Mouse (Mus musculus) liver, embryonic 13.5 days (tissue): Measurements from ENCODE around the gene Rhcg. TPM values are rescaled to one million over a fixed set of nuclear protein-coding genes. Genes with fewer than 3 reads are reported as not detected.

ENCODE experiments used
- ATAC-seq: fragments of 200-750 bp; cut with Nextera tagmentation; 2 replicates; pipeline ENCODE4 v1.8.0; 2017; ENCODE audit warnings: low read depth, mild to moderate bottlenecking, moderate number of reproducible peaks, moderate library complexity
- DNase-seq: peaks from one replicate; pipeline ENCODE4 v3.0.0; 2022
- H3K27ac ChIP-seq: fragments of 300-500 bp; sonication (generic); 2 replicates; pipeline ENCODE4 v1.5.1; 2015; ENCODE audit warnings: moderate library complexity, mild to moderate bottlenecking, inconsistent platforms
- H3K27me3 ChIP-seq: fragments of 300-500 bp; sonication (generic); 2 replicates; pipeline ENCODE4 v1.6.1; 2015; ENCODE audit warnings: mild to moderate bottlenecking, inconsistent platforms
- H3K36me3 ChIP-seq: fragments of 300-500 bp; sonication (generic); 2 replicates; pipeline ENCODE4 v1.6.1; 2015; ENCODE audit warnings: mild to moderate bottlenecking, inconsistent platforms
- H3K4me1 ChIP-seq: fragments of 300-500 bp; sonication (generic); replicated peaks from 2 replicates; pipeline ENCODE4 v1.6.1; 2015; ENCODE audit warnings: inconsistent platforms
- H3K4me2 ChIP-seq: fragments of 300-500 bp; sonication (generic); 2 replicates; pipeline ENCODE4 v1.6.1; 2015; ENCODE audit warnings: inconsistent platforms, mild to moderate bottlenecking, moderate library complexity
- H3K4me3 ChIP-seq: fragments of 300-500 bp; sonication (generic); replicated peaks from 2 replicates; pipeline ENCODE4 v1.5.1; 2015; ENCODE audit warnings: mild to moderate bottlenecking, inconsistent platforms
- H3K9ac ChIP-seq: fragments of 300-500 bp; sonication (generic); 2 replicates; pipeline ENCODE4 v1.6.1; 2015; ENCODE audit warnings: mild to moderate bottlenecking, inconsistent platforms
- H3K9me3 ChIP-seq: fragments of 300-500 bp; sonication (generic); replicated peaks from 2 replicates; pipeline ENCODE4 v1.6.1; 2016; ENCODE audit warnings: inconsistent platforms
- WGBS: fragments of 180-500 bp; shearing (Covaris S2); methylation state at CpG from one replicate; pipeline ENCODE4 v1.1.7; 2015; ENCODE audit not compliant: insufficient replicate concordance; 5-methylcytosine and 5-hydroxymethylcytosine counted together
- polyA plus RNA-seq: library from polyadenylated mRNA; unstranded; fragments of >200 nt; fragmentation: Nextera tagmentation; extraction: Ambion mirVana; gene quantifications from 2 replicates; pipeline ENCODE4 v1.2.1, GENCODE M21; 2015

Rhcg gene
- polyA plus RNA-seq, 1 experiment from 2014 or later: 0.09 TPM

DNA sequence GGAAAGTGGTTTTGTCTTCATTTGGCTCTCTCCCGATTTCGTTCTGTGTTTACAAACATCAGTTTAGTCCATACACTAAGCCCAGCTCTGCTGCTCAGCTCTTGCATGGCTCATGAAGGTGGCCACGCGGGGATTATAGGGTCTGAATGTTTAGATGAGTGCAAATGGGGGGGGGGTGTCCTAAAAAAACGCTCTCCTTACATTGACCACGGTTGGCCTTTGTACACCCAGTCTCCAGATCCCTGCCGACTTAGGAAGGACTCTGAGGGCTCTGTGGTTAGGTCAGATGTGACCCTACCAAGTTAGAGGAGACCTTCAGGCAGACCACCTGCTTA lies 72.4 kb downstream of the Rhcg start:
- H3K9ac ChIP-seq: no peak overlapping the region
- H3K27ac ChIP-seq: no peak overlapping the region
- H3K9me3 ChIP-seq: no peaks in the 10 kb centered on the region
- WGBS: 2% methylated on average over 7 of the region's 7 CpGs
- H3K27me3 ChIP-seq: peaks cover 98% of the 10 kb centered on the region
- H3K4me2 ChIP-seq: no peak overlapping the region
- H3K36me3 ChIP-seq: no peaks in the 10 kb centered on the region
- no peak overlapping the region for H3K4me3 ChIP-seq
- no peaks in the 10 kb centered on the region for H3K4me1 ChIP-seq
- DNase-seq (no peak), ATAC-seq (no peak)

DNA sequence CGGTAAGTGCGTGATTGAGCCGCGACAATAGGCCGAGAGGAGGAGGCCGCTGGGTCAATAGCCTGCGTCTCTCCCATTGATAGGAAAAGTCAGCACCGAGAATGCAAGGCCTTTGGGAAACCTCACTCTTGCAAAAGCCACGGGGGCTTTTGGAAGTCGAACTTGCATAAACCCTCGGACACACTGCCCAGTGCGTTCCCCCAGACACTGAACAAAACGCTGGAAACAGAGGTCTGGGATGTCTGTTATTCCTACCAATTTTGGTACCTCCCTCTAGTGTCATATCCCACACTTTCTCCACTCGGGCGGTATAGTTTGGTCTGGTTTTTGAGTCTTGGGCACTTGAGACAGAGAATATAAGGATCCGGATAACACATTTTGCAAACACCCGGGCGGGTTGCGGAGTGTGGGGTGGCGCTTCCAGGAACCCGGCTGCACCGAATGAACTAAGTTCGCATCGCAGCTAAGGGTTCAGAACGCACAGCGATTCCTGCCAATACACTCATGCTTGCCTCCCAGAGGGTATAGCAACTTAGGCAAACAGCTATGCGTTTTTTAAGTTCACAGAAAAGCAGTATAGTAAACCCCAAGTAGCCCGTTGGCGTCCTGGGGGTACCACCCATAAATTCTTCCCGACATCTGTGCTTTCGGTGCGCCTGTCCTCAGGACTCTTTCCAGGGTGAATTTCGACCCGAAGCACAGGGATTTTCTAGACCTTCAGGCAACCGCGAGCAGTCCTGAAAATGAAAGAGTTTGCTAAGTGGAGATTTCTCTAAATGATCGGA lies 73.0 kb downstream of the Rhcg start:
- WGBS: 3% methylated on average over 37 of the region's 37 CpGs
- Histone ChIP-seq H3K36me3 (no peaks in the 10 kb centered on the region), H3K9ac (no peak overlapping the region), H3K4me3 (no peak overlapping the region), H3K4me2 (no peak overlapping the region), H3K27me3 (peaks cover 98% of the 10 kb centered on the region), H3K27ac (no peak overlapping the region), H3K9me3 (no peaks in the 10 kb centered on the region), H3K4me1 (no peaks in the 10 kb centered on the region)
- DNase-seq (no peak), ATAC-seq (no peak)

Other genes with a start within 250 kb of the Rhcg start
- gene Rlbp1, start 230.6 kb downstream of the Rhcg start, polyA plus RNA-seq: 0.06 TPM in 1 of 2 replicates, not detected in the other
- 9.2 and 11.3 TPM in 2 replicates for gene Fanci, start 225.7 kb downstream of the Rhcg start, polyA plus RNA-seq
- gene Polg, start 151.3 kb downstream of the Rhcg start, polyA plus RNA-seq: 15.4 and 18.5 TPM in 2 replicates
- gene Ticrr, start 42.5 kb upstream of the Rhcg start, polyA plus RNA-seq: 5.3 and 7.1 TPM in 2 replicates
- gene Kif7, start 98.1 kb upstream of the Rhcg start, polyA plus RNA-seq: 0.35 and 0.41 TPM in 2 replicates
- not detected in 2 replicates for gene Plin1, start 115.2 kb upstream of the Rhcg start, polyA plus RNA-seq
- gene Pex11a, start 125.5 kb upstream of the Rhcg start, polyA plus RNA-seq: 1.6 and 1.9 TPM in 2 replicates
- gene Wdr93, start 125.5 kb upstream of the Rhcg start, polyA plus RNA-seq: 0.08 and 0.12 TPM in 2 replicates
- gene Mesp1, start 176.1 kb upstream of the Rhcg start, polyA plus RNA-seq: not detected in 2 replicates
- gene Mesp2, start 193.1 kb upstream of the Rhcg start, polyA plus RNA-seq: 0.08 and 0.09 TPM in 2 replicates
- gene Anpep, start 243.4 kb upstream of the Rhcg start, polyA plus RNA-seq: 10.9 and 17.1 TPM in 2 replicates